ENCODE assay signal across 13 mouse cellular contexts in genomic region chr11:78509148-78509547, GRCm38 (mm10). TPM values are rescaled to one million over a fixed set of nuclear protein-coding genes. Genes with fewer than 3 reads are reported as not detected.
A peak's percentile ranks its signal among the peaks of the same experiment; 100 is the strongest.
DNase-seq lines count a peak whose midpoint lies in the region; ATAC-seq and TF ChIP-seq lines count a peak whose summit lies in the region.
"Had no signal": no experiment of that assay in that cellular context is flagged by ENCODE, and none has a peak within 500 bp of the region (broad histone marks: within the 10 kb centered on the region; RNA-seq: fewer than 3 reads in every experiment).

No protein-coding gene starts in this region.

- peaks cover 3% of the 10 kb centered on the region; the same call in 1 of the 2 replicates for H3K4me1 ChIP-seq in lung, postnatal 0 days (ENCODE audit: insufficient read depth, low read depth, low read length)

- TF ChIP-seq CTCF in gastrocnemius, adult 2 months (IDR thresholded peaks at IDR 0.05), result peak; percentile 42
- TF ChIP-seq CTCF in lung, postnatal 0 days (IDR thresholded peaks at IDR 0.05), result peak; percentile 53

- peaks cover 20% of the 10 kb centered on the region for H3K36me3 ChIP-seq in lung, postnatal 0 days (ENCODE audit: insufficient read depth, low read length)

- TF ChIP-seq EP300 in lung, postnatal 0 days (IDR thresholded peaks at IDR 0.05), result no peak

- intact Hi-C loops in gastrocnemius, adult 2 months (cut with DNase I), result no loop called here
- intact Hi-C loops in gastrocnemius, postnatal 14 days (cut with DNase I; ENCODE audit: low total_unique reads), result no loop called here

- no peaks in the 10 kb centered on the region for H3K9me3 ChIP-seq in lung, postnatal 0 days (ENCODE audit: low read length)
- H3K9me3 ChIP-seq: forebrain, embryonic 13.5 days had no signal

- H3K4me3 ChIP-seq in gastrocnemius, adult 2 months, result no peak overlapping the region
- H3K4me3 ChIP-seq in lung, postnatal 0 days (ENCODE audit: low read depth, low read length), result no peak overlapping the region
- H3K4me3 ChIP-seq: forebrain, embryonic 13.5 days had no signal

- no peak overlapping the region for H3K4me2 ChIP-seq in lung, postnatal 0 days (replicated peaks; ENCODE audit: low read depth, low read length)
- H3K4me2 ChIP-seq: forebrain, embryonic 13.5 days had no signal

- no peak for ATAC-seq in lung, postnatal 0 days
- ATAC-seq: forebrain, embryonic 13.5 days had no signal

- no peak overlapping the region for H3K27ac ChIP-seq in gastrocnemius, adult 2 months
- H3K27ac ChIP-seq in lung, postnatal 0 days (ENCODE audit: low read length), result no peak overlapping the region
- H3K27ac ChIP-seq: forebrain, embryonic 13.5 days had no signal

- DNase-seq in gastrocnemius, adult 2 months, result no peak
- DNase-seq in gastrocnemius, postnatal 10 days, result no peak
- DNase-seq in lung, postnatal 0 days (ENCODE audit: low spot score), result peak; percentile 33
- DNase-seq in lung, postnatal 36 days, result no peak
- DNase-seq in NIH3T3 (ENCODE audit: low read depth), result peak; percentile 70
- peak; percentile 43 for DNase-seq in retina, postnatal 1 day
- DNase-seq in gastrocnemius, postnatal 14 days, result no peak
- no peak for DNase-seq in spleen, adult 18-20 months
- DNase-seq: cerebellum, adult 9-11 months; heart, postnatal 14 days had no signal

- no peaks in the 10 kb centered on the region for H3K27me3 ChIP-seq in lung, postnatal 0 days (replicated peaks; ENCODE audit: insufficient read depth, low read length)
- H3K27me3 ChIP-seq: forebrain, embryonic 13.5 days had no signal

- 82% methylated on average over 5 of the region's 5 CpGs for WGBS in lung, postnatal 0 days

- no peak overlapping the region for H3K9ac ChIP-seq in lung, postnatal 0 days (replicated peaks; ENCODE audit: low read depth)
- H3K9ac ChIP-seq: forebrain, embryonic 13.5 days had no signal

RNA-seq across cellular contexts. Expression of gene Tmem199, which starts 2.8 kb away (rescaled TPM):
- total RNA-seq in gastrocnemius, adult 2 months (2021), result 10 to 100 TPM; 11.9 to 13.0 TPM
- 10 to 100 TPM; 14.2 to 16.3 TPM for total RNA-seq in gastrocnemius, postnatal 10 days (2021)
- polyA plus RNA-seq in lung, postnatal 0 days (2015; fragmentation: Nextera tagmentation; extraction: Ambion mirVana), result 32.3 and 32.4 TPM in 2 replicates
- total RNA-seq in gastrocnemius, postnatal 14 days (2021), result 10 to 100 TPM; 13.4 to 15.0 TPM

RNA-seq across cellular contexts. Expression of gene Poldip2, which starts 2.8 kb away (rescaled TPM):
- total RNA-seq in gastrocnemius, adult 2 months (2021), result 100 to 1,000 TPM in 1 of 2 experiments, 10 to 100 TPM in 1; 98.0 to 113 TPM
- total RNA-seq in gastrocnemius, postnatal 10 days (2021), result 100 to 1,000 TPM in 1 of 2 experiments, 10 to 100 TPM in 1; 99.9 to 109 TPM
- 105 and 111 TPM in 2 replicates for polyA plus RNA-seq in lung, postnatal 0 days (2015; fragmentation: Nextera tagmentation; extraction: Ambion mirVana)
- 100 to 1,000 TPM; 102 to 113 TPM for total RNA-seq in gastrocnemius, postnatal 14 days (2021)

RNA-seq across cellular contexts. Expression of gene Sebox, which starts 5.9 kb away (rescaled TPM):
- total RNA-seq in gastrocnemius, adult 2 months (2021), result not detected
- total RNA-seq in gastrocnemius, postnatal 10 days (2021), result not detected
- not detected in 2 replicates for polyA plus RNA-seq in lung, postnatal 0 days (2015; fragmentation: Nextera tagmentation; extraction: Ambion mirVana)
- not detected for total RNA-seq in gastrocnemius, postnatal 14 days (2021)
- total RNA-seq: heart, postnatal 14 days; monocyte, adult 5-6 weeks had no signal
- polyA plus RNA-seq: limb, embryonic 14.5 days had no signal

RNA-seq across cellular contexts. Expression of gene Vtn, which starts 10.3 kb away (rescaled TPM):
- total RNA-seq in gastrocnemius, adult 2 months (2021), result 10 to 100 TPM; 11.7 to 14.5 TPM
- total RNA-seq in gastrocnemius, postnatal 10 days (2021), result 10 to 100 TPM; 29.8 to 39.0 TPM
- 10.1 and 11.3 TPM in 2 replicates for polyA plus RNA-seq in lung, postnatal 0 days (2015; fragmentation: Nextera tagmentation; extraction: Ambion mirVana)
- total RNA-seq in gastrocnemius, postnatal 14 days (2021), result 10 to 100 TPM; 24.3 to 31.5 TPM
- total RNA-seq: monocyte, adult 5-6 weeks had no signal

RNA-seq across cellular contexts. Expression of gene Sarm1, which starts 11.6 kb away (rescaled TPM):
- under 1 TPM; 0.64 to 0.71 TPM for total RNA-seq in gastrocnemius, adult 2 months (2021)
- total RNA-seq in gastrocnemius, postnatal 10 days (2021), result 1 to 10 TPM; 1.2 to 1.7 TPM
- 0.16 and 0.27 TPM in 2 replicates for polyA plus RNA-seq in lung, postnatal 0 days (2015; fragmentation: Nextera tagmentation; extraction: Ambion mirVana)
- total RNA-seq in gastrocnemius, postnatal 14 days (2021), result under 1 TPM; 0.55 to 0.72 TPM
- total RNA-seq: monocyte, adult 5-6 weeks had no signal

Comparison
In these comparisons a context has a peak if more than half of its experiments do, and no peak if none do; other contexts are left out.
1. DNase-seq: peak in lung, postnatal 0 days (single experiment), NIH3T3 (single experiment) and retina, postnatal 1 day (single experiment); none in gastrocnemius, adult 2 months (single experiment), gastrocnemius, postnatal 10 days (single experiment), lung, postnatal 36 days (single experiment), gastrocnemius, postnatal 14 days (single experiment) and spleen, adult 18-20 months (0 of 2).